Mouse (Mus musculus) liver (tissue): ENCODE results near the gene Mboat2.
A peak's percentile ranks its signal among the peaks of the same experiment; 100 is the strongest.

Source experiments
- DNase-seq: peaks from one replicate; pipeline ENCODE4 v3.0.0-alpha.2; 2020; ENCODE audit warnings: mixed read lengths

Gene Mboat2

GRCm38 (mm10) chr12:24950376-24951046, 119.8 kb downstream of the Mboat2 start:
- peak; percentile 57 for DNase-seq

DNA sequence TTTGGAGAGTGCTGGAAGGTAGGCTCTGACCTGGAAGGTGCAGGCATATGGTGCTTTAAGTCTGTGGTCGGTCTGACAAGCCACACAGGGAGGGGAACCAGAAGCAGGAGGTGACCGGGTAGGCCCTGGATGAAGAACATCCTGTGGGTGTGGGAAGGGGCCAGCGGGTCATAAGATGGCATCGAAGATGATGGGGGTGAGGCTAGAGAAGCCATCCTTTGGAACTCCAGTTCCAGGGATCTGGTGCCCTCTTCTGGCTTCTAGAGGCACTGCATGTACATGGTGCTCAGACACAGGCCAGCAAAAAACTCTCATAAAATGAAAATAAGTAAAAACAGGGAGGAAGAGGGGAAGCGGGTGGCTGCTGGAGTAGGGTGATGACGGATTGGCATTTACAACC, 121.5 kb downstream of the Mboat2 start:
- peak; percentile 72 for DNase-seq

GRCm38 (mm10) chr12:24955137-24955536, 124.5 kb downstream of the Mboat2 start:
- no peak for DNase-seq

DNA sequence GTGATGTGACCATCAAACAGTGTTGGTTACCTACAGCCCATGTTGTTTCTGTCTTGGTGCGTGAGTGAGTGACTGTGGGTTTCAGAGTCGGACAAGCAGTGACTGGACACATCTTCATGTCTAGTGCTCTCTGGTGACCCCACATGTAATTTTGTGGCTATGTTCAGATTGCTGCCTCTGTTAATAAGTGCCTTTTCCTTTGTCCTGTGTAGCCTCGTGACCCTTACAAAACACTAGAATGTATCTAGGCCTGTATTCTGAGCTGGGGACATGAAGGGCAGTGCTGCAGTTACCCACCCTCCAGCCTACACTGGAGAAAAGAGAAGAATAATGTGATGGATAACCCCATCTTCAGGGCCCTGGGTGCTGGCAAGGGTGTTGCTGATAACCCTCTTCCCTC, 127.8 kb downstream of the Mboat2 start:
- no peak for DNase-seq

- DNase-seq = no peak
Measured at GRCm38 (mm10) chr12:24961821-24962220, 131.1 kb downstream of the Mboat2 start.

GRCm38 (mm10) chr12:24962362-24962967, 131.8 kb downstream of the Mboat2 start:
- DNase-seq = no peak

GRCm38 (mm10) chr12:24963393-24964022, 132.8 kb downstream of the Mboat2 start:
- peak; percentile 28 for DNase-seq

GRCm38 (mm10) chr12:24965406-24965805, 134.7 kb downstream of the Mboat2 start:
- no peak for DNase-seq

- no peak for DNase-seq
Measured at GRCm38 (mm10) chr12:24966046-24966445, 135.4 kb downstream of the Mboat2 start.

DNA sequence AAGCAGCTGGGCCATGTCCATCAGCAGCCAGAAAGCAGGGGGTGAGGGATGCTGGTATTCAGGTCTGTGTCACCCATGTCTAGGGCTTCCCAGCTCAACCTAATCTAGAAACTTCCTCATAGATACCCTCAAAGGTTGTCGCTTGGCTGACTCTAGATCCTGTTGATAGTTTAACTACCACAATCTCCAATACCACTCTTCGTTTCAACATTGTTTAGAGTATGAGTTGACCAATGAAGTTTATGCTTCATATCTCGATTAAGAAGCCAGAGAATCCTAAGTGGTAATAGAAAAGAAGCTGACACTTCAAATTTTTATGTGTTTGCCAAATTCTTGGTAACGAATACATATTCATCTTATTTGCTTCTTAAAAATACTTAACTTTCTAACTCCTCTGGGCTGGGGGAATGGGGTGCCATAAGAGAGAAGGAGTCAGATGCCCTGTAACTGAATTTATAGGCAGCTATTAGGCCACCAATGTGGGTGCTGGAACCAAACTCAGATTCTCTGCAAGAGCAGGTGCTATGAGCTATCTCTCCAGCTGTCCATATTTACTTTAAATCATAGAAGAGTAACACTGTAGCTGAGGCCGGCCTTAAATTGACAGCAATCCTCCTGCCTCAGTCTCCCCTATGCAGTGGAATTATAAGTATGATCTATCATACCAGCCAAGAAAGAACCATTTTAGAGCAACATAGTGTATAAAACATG, 141.0 kb downstream of the Mboat2 start:
- no peak for DNase-seq

DNA sequence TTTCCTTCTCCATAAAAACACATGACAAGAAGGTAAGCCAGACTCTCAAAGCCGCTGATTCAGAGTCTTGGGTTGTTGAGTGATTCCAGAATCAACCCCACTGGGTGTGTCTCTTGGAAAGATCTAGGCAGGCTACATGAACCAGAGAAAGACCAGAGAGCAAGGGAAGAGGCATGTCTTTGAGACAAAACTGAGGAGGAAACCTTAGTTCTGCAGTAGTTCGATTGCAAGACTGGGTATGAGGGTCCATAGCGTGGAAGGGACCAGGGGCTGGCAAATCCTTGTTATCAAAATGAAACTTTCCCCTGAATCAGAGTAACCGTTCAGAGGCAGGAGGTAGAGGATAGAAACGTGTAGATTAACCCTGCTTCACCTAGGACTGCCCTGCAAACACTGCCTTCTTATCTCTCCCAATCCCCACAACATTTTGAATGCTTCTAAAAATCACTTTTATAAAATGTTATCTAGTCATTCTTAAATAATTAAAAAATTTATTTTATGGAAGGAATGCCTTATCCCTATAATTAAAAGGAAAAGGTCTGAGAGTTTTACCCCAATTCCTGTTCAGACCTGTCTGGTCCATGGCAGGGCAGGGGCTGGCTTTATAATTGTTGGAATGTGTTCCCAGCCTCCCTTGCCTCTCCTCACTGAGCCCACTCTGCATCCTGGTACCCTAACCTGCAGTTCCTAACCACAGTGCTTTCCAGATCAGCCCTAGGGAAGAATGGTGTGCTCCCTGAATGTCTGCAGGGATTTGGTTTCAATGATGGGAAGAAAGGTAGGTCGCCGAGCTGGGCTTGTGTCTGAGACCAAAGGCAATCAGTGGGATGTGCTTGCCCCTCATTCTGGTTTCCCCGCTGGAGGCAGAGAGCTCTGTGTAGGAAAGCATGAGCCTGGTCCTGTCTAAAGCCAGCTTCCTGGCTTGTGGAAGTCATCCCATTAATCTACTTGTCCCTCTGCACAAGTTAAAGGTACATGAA, 142.0 kb downstream of the Mboat2 start:
- no peak for DNase-seq

GRCm38 (mm10) chr12:24973586-24973985, 142.9 kb downstream of the Mboat2 start:
- DNase-seq = peak; percentile 57

DNA sequence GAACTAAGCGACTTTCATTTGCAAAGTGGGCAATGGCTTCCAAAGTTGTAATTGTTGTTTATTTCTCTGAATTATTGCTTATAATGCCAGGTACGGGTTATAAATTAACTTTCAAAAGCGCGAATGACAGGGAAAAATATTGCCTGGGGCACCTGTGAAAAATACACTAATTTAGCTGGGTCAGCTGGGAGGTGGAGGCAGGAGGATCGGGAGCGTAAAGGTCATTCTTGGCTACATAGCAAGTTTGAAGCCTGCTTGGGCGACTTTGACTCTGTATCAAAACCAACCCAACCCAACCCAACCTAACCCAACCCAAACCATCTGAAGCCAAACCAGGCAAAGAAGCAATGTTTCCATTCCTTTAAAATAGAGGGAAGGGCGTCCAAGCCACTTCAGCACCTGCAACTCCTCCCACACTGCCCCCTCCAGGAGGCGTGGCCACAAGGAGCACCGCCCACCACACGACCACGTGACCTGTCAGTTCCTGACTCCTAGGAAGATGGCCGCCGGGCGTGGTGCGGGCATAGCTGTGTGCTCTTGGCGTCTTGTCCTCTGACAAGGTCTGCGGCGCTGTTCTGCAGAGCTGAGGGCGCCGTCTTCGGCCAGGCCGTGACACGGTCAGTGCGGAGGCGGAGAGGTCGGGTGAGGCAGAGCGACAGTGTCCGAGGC, 143.9 kb downstream of the Mboat2 start, which contains the start of gene Kidins220:
Gene Kidins220, plus strand, starts transcription at position 480 of the 669 bp plus-strand sequence.
- DNase-seq = peak; percentile 98

- DNase-seq = peak; percentile 71
Measured at GRCm38 (mm10) chr12:24975115-24975733, 144.5 kb downstream of the Mboat2 start.

GRCm38 (mm10) chr12:24985226-24985625, 154.5 kb downstream of the Mboat2 start:
- no peak for DNase-seq

- no peak for DNase-seq
Measured at GRCm38 (mm10) chr12:24995350-24995749, 164.7 kb downstream of the Mboat2 start.

- DNase-seq = no peak
Measured at GRCm38 (mm10) chr12:25005350-25005749, 174.7 kb downstream of the Mboat2 start.

DNA sequence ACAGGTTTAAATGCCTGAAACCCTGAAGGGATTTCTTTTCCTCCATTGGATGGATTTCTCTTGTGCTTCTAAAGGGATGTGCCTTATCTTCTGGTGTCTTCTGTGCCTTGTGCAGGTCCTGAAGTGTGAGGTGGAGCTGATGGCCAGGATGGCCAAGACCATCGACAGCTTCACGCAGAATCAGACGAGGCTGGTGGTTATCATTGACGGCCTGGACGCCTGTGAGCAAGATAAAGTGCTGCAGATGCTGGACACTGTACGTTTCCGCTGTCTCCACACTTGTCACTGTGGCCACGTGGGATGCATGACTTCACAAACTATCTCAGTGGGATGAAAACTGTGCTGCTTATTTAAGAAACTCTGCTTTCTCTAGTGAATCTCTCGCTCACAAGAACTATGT, 179.3 kb downstream of the Mboat2 start:
- DNase-seq = peak; percentile 20

DNA sequence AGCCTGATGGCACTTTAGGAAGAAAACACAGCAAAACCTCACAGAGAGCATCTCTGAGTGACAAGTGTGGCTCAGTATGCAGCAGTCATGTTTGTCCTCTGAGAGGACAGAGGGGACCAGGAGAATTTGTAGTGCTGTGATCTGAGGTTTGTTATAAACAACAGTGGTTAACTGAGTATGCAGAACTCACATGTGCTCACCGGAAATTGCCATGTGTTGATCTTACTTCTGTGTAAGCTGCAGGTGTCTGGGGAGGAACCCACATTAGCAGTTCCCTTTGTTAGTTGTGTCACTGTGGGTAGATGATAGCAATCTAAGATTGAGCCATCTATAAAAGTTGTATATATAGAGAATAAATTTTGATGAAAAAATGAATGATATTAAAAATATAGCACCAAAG, 179.7 kb downstream of the Mboat2 start:
- no peak for DNase-seq

DNA sequence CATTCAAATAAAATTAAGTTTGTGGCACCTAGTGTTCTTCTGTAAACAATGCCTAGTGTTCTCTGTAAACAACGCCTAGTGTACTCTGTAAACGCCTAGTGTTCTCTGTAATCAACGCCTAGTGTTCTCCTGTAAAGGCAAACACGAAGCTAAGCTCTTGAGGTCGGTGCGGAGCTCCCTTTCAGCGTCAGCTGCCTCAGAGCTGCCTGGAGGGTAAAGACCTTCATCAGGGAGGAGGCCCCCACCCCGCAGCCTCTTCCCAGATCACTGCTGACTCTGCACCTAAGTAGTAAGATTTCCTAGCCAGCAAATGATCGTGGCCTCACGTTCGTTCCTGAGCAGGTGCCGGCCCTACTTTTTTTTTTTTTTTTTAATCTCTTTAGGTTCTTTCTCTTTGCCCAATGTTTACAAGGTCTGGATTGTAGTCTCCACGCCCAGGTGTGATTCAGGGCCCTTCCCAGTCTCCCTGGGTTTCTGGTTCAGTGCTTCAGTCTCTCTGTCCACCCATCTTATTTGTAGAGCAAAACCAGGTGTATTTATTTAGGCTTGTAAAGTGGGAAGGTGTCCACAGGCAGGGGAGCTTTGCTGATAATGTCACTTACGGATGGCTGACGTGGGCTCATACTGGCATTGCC, 181.2 kb downstream of the Mboat2 start:
- DNase-seq = no peak
